Mouse (Mus musculus) liver, embryonic 12.5 days (tissue): ENCODE measurements at regions not wholly inside any gene's neighbourhood (a gene's known extent, or its start where the extent isn't known, plus 50 kb on each side); places are given as distances from the start of the nearest gene placed in this dataset.

Source experiments
- ATAC-seq: fragments of 200-750 bp; cut with Nextera tagmentation; 2 replicates; pipeline ENCODE4 v1.8.0; 2017; ENCODE audit warnings: moderate number of reproducible peaks, mild to moderate bottlenecking, moderate library complexity
- H3K27ac ChIP-seq: fragments of 300-500 bp; sonication (generic); 2 replicates; pipeline ENCODE4 v1.5.1; 2016; ENCODE audit warnings: mild to moderate bottlenecking
- H3K27me3 ChIP-seq: fragments of 300-500 bp; sonication (generic); replicated peaks from 2 replicates; pipeline ENCODE4 v1.6.1; 2016; ENCODE audit warnings: mild to moderate bottlenecking, moderate library complexity
- H3K36me3 ChIP-seq: fragments of 300-500 bp; sonication (generic); 2 replicates; pipeline ENCODE4 v1.6.1; 2016; ENCODE audit warnings: mild to moderate bottlenecking, moderate library complexity
- H3K4me1 ChIP-seq: fragments of 300-500 bp; sonication (generic); 2 replicates; pipeline ENCODE4 v1.6.1; 2016
- H3K4me2 ChIP-seq: fragments of 300-500 bp; sonication (generic); 2 replicates; pipeline ENCODE4 v1.6.1; 2016; ENCODE audit warnings: mild to moderate bottlenecking, moderate library complexity
- H3K4me3 ChIP-seq: fragments of 300-500 bp; sonication (generic); 2 replicates; pipeline ENCODE4 v1.5.1; 2016; ENCODE audit warnings: mild to moderate bottlenecking, moderate library complexity
- H3K9ac ChIP-seq: fragments of 300-500 bp; sonication (generic); 2 replicates; pipeline ENCODE4 v1.6.1; 2016; ENCODE audit warnings: mild to moderate bottlenecking, moderate library complexity
- H3K9me3 ChIP-seq: fragments of 300-500 bp; sonication (generic); replicated peaks from 2 replicates; pipeline ENCODE4 v1.6.1; 2016; ENCODE audit warnings: mild to moderate bottlenecking, moderate library complexity
- WGBS: fragments of 180-500 bp; shearing (Covaris S2); methylation state at CpG from one replicate; pipeline ENCODE4 v1.1.7; 2016; ENCODE audit not compliant: insufficient replicate concordance; 5-methylcytosine and 5-hydroxymethylcytosine counted together

DNA sequence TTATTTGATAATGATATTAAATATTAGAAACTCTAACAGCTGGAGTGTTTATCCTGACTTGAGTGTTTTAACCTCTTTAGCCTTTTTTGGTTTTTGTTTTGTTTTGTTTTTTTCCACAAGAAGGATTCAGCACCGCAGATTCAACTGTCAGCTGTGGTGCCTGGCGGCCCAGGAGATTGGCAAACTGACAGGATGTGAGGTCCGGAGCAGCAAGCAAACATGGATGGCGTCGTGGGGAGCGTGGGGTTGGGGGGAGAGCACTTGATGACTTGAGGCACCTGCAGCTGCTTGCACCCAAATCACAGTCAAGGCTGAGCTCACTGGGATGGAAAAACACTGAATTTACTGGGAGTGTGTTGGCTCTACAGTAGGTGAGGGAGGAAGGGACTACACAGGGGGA is 222.5 kb upstream of the Prox1 start:
- ATAC-seq: no peak
- no peaks in the 10 kb centered on the region for H3K36me3 ChIP-seq
- H3K9me3 ChIP-seq: no peaks in the 10 kb centered on the region
- H3K27ac ChIP-seq: no peak overlapping the region
- no peaks in the 10 kb centered on the region for H3K27me3 ChIP-seq
- WGBS: 53% methylated on average over 6 of the region's 6 CpGs
- H3K4me3 ChIP-seq: no peak overlapping the region
- H3K9ac ChIP-seq: no peak overlapping the region
- H3K4me2 ChIP-seq: no peak overlapping the region
- H3K4me1 ChIP-seq: 0 out of 2 replicates have a peak, but pooled peaks cover 3% of the 10 kb centered on the region

DNA sequence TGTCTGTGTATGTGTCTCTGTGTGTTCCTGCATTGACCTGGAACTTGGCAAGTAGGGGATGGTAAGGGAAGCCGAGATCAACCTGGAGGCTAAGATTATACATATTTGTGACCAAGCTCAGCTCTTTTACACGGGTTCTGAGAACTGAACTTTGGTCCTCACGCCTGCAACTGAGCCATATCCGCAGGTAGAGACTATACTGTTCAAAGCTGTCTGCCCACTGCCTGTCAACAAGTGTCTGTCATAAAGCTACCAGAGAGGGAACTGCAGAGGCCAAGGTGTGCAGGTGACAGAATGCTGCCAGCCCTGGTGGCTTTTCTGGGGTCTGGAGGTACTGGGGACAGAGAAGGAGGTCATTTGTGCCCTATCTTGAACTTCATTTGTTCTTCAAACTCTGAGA is 218.3 kb upstream of the Prox1 start:
- H3K36me3 ChIP-seq: no peaks in the 10 kb centered on the region
- no peak overlapping the region for H3K27ac ChIP-seq
- no peaks in the 10 kb centered on the region for H3K9me3 ChIP-seq
- H3K4me1 ChIP-seq: no peaks in the 10 kb centered on the region
- WGBS: 54% methylated on average over 4 of the region's 4 CpGs
- no peak for ATAC-seq
- no peak overlapping the region for H3K9ac ChIP-seq
- H3K4me3 ChIP-seq: no peak overlapping the region
- no peak overlapping the region for H3K4me2 ChIP-seq
- H3K27me3 ChIP-seq: no peaks in the 10 kb centered on the region; the same call in 1 of the 2 replicates

DNA sequence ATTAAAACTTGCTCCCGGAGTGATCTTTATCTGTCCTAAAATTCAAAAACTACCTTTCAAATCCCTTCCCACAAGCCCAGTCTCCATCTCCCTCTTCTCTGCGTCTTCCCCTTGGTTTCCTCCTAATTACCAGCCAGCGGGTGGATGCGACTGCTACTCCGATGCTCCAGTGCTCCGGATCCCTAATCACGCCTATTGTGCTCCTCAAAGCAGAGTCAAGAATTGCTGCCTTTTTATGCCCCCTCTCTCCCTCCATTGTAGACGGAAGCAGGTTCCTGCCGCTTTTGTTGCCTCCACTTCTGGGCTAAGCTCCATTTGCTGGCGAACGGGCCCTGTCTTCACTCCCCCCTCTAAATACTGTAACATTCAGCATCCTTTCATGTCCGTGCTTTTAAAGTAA is 214.0 kb upstream of the Prox1 start:
- no peaks in the 10 kb centered on the region for H3K9me3 ChIP-seq
- H3K4me1 ChIP-seq: no peaks in the 10 kb centered on the region
- no peak overlapping the region for H3K9ac ChIP-seq
- no peak for ATAC-seq
- no peak overlapping the region for H3K4me3 ChIP-seq
- H3K4me2 ChIP-seq: no peak overlapping the region
- 68% methylated on average over 12 of the region's 12 CpGs for WGBS
- no peak overlapping the region for H3K27ac ChIP-seq
- no peaks in the 10 kb centered on the region; the same call in 1 of the 2 replicates for H3K27me3 ChIP-seq
- no peaks in the 10 kb centered on the region for H3K36me3 ChIP-seq

DNA sequence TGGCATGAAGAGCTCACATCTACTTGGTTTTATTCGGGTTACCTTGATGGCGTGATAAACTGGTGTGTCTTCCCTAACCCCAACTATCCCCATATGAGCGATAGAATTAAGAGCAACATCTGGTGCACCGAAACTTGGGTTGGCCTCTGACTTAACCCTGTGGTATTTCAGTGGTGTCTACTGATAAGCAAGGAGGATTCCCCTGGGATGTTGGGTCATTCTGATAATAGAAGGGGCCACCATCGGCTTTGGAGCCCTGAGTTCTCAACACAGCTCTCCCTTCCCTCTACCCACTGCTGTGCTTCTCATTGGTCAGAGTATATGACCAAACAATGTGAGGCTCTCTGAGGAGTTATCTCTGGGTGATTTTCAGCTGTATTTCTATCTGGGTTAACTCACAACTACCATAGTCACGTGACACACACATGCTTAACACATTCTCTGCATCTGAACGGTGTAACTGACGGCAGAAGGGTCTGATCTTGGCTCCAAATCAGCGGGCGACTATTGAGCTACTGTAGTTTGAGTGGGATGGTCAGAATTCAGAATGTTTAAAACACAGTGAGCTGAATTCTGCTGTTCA is 212.8 kb upstream of the Prox1 start:
- 50% methylated on average over 10 of the region's 10 CpGs for WGBS
- peak; percentile 35; the same call in 1 of the 2 replicates for ATAC-seq
- Histone ChIP-seq H3K9me3 (no peaks in the 10 kb centered on the region), H3K27me3 (no peaks in the 10 kb centered on the region; the same call in 1 of the 2 replicates), H3K36me3 (no peaks in the 10 kb centered on the region), H3K4me1 (no peaks in the 10 kb centered on the region), H3K27ac (no peak overlapping the region), H3K4me2 (no peak overlapping the region), H3K9ac (no peak overlapping the region), H3K4me3 (no peak overlapping the region)

DNA sequence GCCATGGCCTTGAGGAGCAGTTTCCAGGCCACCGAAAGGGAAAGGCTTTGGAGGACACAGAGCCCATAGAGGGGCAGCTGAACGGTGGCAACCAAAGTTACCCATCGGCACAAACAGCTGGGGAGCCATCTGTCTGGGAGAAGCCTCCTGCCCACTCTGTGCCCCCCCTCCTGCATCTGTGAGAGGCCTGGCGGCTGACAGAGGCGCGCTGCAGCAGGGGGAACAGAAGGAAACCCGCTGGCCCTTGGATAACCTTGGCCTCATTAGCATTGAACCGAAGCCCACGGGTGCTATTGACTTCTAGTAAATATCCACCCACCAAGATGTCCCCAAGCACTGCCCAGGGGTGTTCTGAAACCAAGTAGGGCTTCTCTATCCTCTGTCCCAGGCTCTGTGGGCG is 209.6 kb upstream of the Prox1 start:
- Histone ChIP-seq H3K9ac (no peak overlapping the region), H3K36me3 (no peaks in the 10 kb centered on the region), H3K4me3 (no peak overlapping the region), H3K27ac (no peak overlapping the region), H3K27me3 (no peaks in the 10 kb centered on the region; the same call in 1 of the 2 replicates), H3K4me2 (no peak overlapping the region), H3K4me1 (no peaks in the 10 kb centered on the region), H3K9me3 (no peaks in the 10 kb centered on the region)
- no peak for ATAC-seq
- WGBS: 58% methylated on average over 10 of the region's 10 CpGs

DNA sequence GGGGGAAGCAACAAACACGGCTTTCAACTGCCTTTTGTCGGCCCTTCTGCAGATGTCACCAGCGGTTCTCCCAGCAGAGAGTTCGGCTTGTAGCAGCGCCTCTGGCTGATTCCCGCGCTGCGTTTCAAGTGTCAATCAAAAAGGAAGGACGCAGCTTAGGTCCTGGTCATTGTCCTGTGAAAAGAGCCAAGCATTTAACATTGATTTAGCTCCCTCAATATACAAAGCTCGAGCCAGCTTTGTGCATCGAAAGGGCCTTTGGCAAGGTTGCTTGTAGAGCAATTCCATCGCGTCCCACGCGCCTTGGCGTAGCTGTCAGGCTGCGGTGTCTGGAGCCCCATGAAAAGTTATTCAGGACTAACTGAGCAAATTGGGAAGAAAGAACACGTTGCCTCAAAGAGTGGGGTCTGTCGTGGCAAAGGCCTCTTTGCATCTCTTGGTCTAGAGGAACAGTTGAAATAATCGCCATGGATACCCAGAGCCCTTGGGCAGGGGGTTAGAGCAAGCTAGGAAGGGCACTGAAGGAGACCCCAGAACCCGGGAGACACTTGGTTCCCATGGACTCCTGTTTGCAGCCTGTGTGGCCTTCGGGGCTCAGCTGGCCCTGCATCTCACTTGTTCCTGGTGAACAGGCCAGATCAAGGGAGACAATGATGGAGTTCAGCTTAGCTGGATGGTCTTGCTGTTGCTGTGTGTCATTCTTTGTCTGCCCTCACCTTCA is 204.8 kb upstream of the Prox1 start:
- Histone ChIP-seq H3K9ac (no peak overlapping the region), H3K36me3 (no peaks in the 10 kb centered on the region), H3K4me3 (no peak overlapping the region), H3K27ac (no peak overlapping the region), H3K27me3 (no peaks in the 10 kb centered on the region), H3K4me2 (no peak overlapping the region), H3K4me1 (no peaks in the 10 kb centered on the region), H3K9me3 (no peaks in the 10 kb centered on the region)
- 57% methylated on average over 22 of the region's 22 CpGs for WGBS
- ATAC-seq: no peak

DNA sequence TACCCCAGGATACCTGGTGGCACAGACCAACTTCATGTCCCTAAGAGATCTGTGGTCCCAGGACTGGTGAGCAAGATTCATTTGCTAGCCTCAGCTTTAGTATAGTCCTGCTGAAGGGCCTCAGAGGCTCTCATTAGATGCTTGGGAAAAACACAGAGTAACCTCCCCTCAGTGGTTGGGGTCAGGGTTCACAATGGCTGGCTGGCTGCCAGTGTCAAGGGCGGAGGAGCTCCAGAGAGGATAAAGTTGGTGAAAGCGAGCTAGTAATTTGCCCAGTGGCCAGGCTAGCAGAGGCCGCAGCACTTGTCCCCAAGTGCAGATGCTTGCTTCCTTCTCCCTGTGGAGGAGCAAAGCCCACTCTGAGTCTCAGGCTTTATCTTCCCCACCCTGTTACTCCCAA is 203.8 kb upstream of the Prox1 start:
- H3K4me3 ChIP-seq: no peak overlapping the region
- no peaks in the 10 kb centered on the region for H3K27me3 ChIP-seq
- no peaks in the 10 kb centered on the region for H3K4me1 ChIP-seq
- no peak overlapping the region for H3K27ac ChIP-seq
- no peak overlapping the region for H3K9ac ChIP-seq
- H3K9me3 ChIP-seq: no peaks in the 10 kb centered on the region
- peak; percentile 24; the same call in 1 of the 2 replicates for ATAC-seq
- H3K36me3 ChIP-seq: no peaks in the 10 kb centered on the region
- H3K4me2 ChIP-seq: no peak overlapping the region
- 70% methylated on average over 3 of the region's 3 CpGs for WGBS

DNA sequence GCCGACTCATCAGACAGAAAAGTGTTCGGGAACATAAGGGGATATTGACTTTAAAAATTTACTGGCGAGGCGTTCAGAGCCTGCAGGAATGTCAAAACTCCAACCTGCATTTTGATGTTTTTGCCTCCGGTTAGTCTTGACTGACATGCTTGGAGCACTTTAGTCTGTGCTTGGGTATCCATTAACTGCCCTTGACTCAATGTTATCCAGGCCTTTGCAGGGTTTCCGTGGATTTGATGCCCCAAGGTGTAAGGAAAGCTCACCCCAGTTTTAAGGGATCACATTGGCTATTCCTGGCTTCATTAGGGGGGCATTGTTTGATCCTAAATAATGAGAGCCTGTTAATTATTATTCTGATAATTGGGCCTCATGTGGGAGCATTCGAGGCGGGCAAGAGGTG is 196.1 kb upstream of the Prox1 start:
- Histone ChIP-seq H3K4me2 (no peak overlapping the region), H3K4me1 (no peaks in the 10 kb centered on the region), H3K27ac (no peak overlapping the region), H3K9me3 (no peaks in the 10 kb centered on the region), H3K9ac (no peak overlapping the region), H3K4me3 (no peak overlapping the region), H3K36me3 (no peaks in the 10 kb centered on the region), H3K27me3 (no peaks in the 10 kb centered on the region)
- ATAC-seq: no peak
- WGBS: 64% methylated on average over 8 of the region's 8 CpGs

DNA sequence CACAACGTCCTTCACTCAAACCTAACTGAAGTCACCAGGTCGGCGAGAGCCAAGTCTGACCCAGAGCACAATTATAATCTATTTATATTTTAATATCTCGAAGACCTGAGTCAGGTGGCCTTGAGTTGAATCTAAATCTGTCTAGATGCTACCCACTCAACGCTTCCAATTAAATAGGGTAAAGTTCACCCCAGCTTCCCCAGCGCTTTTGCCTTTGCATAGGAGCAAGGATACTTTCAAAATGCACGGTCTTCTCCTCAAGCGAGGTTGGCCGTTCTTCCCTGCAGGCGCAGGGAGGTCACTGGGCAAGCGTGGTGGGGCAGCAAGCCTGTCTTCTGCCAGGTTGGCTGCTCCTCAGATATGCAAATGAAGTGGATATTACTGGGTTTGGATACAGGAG is 194.6 kb upstream of the Prox1 start:
- no peak for ATAC-seq
- no peaks in the 10 kb centered on the region for H3K27me3 ChIP-seq
- no peaks in the 10 kb centered on the region for H3K9me3 ChIP-seq
- H3K4me2 ChIP-seq: no peak overlapping the region
- H3K27ac ChIP-seq: no peak overlapping the region
- H3K9ac ChIP-seq: no peak overlapping the region
- no peaks in the 10 kb centered on the region for H3K36me3 ChIP-seq
- WGBS: 77% methylated on average over 11 of the region's 11 CpGs
- H3K4me3 ChIP-seq: no peak overlapping the region
- no peaks in the 10 kb centered on the region for H3K4me1 ChIP-seq

DNA sequence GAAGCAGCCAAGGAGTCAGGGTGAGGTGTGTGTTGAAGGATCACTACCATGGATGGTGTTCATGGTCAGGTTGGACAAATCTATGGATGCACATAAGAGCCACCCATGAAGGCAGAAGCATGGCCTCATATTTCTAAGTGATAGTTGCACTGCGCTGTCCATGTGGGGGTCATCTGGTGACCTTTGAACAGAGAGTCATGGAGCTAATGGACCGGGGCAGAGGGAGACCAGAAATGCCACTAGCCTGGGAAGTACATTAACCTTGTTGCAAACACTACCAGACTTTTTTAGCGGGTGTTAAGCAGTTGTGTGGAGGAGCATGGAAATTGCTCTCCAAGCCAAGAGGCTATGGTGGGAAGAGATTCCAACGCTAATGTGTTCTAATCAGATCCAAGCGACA is 190.1 kb upstream of the Prox1 start:
- Histone ChIP-seq H3K36me3 (no peaks in the 10 kb centered on the region), H3K27ac (no peak overlapping the region), H3K4me2 (no peak overlapping the region), H3K9ac (no peak overlapping the region), H3K9me3 (no peaks in the 10 kb centered on the region), H3K4me1 (no peaks in the 10 kb centered on the region), H3K27me3 (no peaks in the 10 kb centered on the region), H3K4me3 (no peak overlapping the region)
- ATAC-seq: no peak
- 70% methylated on average over 5 of the region's 5 CpGs for WGBS

DNA sequence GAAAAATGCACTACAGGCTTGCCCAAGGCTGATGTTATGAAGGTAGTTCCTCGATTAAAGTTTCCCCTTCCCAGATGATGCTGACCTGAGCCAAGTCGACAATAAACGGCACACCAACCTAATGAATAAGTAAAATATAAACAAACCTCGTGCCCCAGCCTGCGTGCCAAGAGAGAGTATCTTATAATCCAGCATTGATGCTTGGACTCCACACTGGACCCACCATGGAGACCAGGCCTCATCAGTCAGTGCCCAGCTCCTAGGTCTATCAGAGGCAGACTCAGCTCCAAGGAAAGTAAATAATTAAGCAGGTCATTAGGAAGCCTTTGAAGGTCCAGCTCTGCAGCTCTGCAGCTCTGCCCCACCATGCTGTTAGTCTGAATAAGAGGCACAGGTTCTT is 187.3 kb upstream of the Prox1 start:
- H3K27me3 ChIP-seq: no peaks in the 10 kb centered on the region
- no peak overlapping the region for H3K4me2 ChIP-seq
- H3K4me3 ChIP-seq: no peak overlapping the region
- H3K27ac ChIP-seq: no peak overlapping the region
- 61% methylated on average over 5 of the region's 5 CpGs for WGBS
- no peaks in the 10 kb centered on the region for H3K4me1 ChIP-seq
- no peak overlapping the region for H3K9ac ChIP-seq
- no peaks in the 10 kb centered on the region for H3K36me3 ChIP-seq
- H3K9me3 ChIP-seq: no peaks in the 10 kb centered on the region
- ATAC-seq: no peak

DNA sequence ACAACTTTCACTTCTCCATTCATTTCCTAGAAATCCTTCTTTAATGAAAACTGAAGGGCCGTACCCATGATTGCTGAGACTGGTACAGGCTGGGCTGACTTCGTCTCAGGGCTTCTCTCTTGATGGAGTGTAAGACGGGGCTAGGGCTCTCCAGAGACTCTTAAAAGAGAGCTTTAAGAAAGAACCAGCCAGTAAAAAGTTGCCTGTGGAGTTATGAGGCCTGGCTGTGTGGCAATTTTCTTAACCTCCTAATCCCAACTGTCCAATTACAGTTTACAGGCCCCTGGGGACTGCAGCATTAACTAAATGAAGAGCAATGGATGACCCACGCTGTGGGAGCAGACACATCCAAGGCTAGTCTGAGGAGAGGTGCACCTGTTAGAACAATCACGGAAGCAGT is 177.1 kb upstream of the Prox1 start:
- H3K9me3 ChIP-seq: no peaks in the 10 kb centered on the region
- no peak overlapping the region for H3K4me2 ChIP-seq
- no peak overlapping the region for H3K9ac ChIP-seq
- 70% methylated on average over 5 of the region's 5 CpGs for WGBS
- H3K4me1 ChIP-seq: no peaks in the 10 kb centered on the region
- no peak for ATAC-seq
- H3K36me3 ChIP-seq: no peaks in the 10 kb centered on the region
- H3K4me3 ChIP-seq: no peak overlapping the region
- no peaks in the 10 kb centered on the region for H3K27me3 ChIP-seq
- no peak overlapping the region for H3K27ac ChIP-seq

DNA sequence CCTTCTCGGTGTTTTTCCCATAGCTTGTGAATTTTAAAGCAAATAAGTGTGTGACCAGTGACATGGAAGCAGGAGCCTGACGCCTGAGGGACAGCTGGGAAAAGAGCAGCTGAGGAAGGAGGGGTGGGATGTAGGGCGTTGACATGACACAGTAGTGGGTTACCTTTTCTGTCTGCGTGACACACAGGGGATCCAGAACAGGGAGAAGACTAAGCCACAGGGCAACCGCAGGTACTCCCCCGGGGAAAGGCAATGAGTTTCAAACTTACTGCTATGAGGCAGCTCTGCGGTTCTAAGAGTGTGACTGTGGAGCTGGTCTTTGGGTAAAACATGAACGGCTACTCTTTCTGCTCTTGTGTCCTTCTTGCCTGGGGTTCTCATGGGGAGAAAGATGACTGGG is 170.2 kb upstream of the Prox1 start:
- Histone ChIP-seq H3K4me2 (no peak overlapping the region), H3K4me1 (no peaks in the 10 kb centered on the region), H3K36me3 (no peaks in the 10 kb centered on the region), H3K27me3 (no peaks in the 10 kb centered on the region), H3K9me3 (no peaks in the 10 kb centered on the region), H3K9ac (no peak overlapping the region), H3K4me3 (no peak overlapping the region), H3K27ac (no peak overlapping the region)
- no peak for ATAC-seq
- WGBS: 59% methylated on average over 8 of the region's 8 CpGs
